Comparison of ENCODE assay signal across 13 mouse cellular contexts in the genomic region with DNA sequence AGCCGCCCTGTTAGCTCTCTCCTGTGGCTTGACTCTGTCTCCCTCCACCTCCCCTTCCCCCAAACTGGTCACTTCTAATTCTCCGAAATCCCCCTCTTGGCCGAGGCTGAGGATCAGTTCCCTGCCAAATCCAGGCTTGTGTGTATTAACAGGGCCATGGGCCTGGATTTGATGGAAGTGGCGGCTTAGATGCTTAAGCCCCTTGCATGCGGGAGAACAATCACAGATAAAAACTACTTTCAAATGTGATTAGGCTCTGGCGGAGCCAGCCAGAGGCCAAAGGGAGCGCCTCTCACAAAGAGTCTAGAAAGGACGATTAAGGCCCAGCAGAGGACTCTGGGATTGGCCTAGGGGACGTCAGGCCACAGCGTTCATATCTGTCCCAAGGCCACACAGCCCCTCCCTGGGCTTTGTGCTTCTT.
DNase-seq lines count a peak whose midpoint lies in the region; ATAC-seq and TF ChIP-seq lines count a peak whose summit lies in the region.
"Had no signal": no experiment of that assay in that cellular context is flagged by ENCODE, and none has a peak within 500 bp of the region (broad histone marks: within the 10 kb centered on the region; RNA-seq: fewer than 3 reads in every experiment).

No protein-coding gene starts in this region.

- H3K27me3 ChIP-seq in forebrain, postnatal 0 days (ENCODE audit: insufficient read depth, low read length), result no peaks in the 10 kb centered on the region
- no peaks in the 10 kb centered on the region for H3K27me3 ChIP-seq in kidney, embryonic 14.5 days (ENCODE audit: control insufficient read depth, insufficient read depth, low read length)

- no peaks in the 10 kb centered on the region for H3K36me3 ChIP-seq in forebrain, postnatal 0 days (ENCODE audit: insufficient read depth)
- H3K36me3 ChIP-seq in kidney, embryonic 14.5 days (ENCODE audit: control insufficient read depth, insufficient read depth, low read length), result no peaks in the 10 kb centered on the region

- H3K4me2 ChIP-seq in forebrain, postnatal 0 days (ENCODE audit: low read depth), result no peak overlapping the region
- no peak overlapping the region for H3K4me2 ChIP-seq in kidney, embryonic 14.5 days (replicated peaks; ENCODE audit: low read depth, low read length)

- H3K27ac ChIP-seq in forebrain, postnatal 0 days (ENCODE audit: low read depth, low read length), result no peak overlapping the region
- no peak overlapping the region for H3K27ac ChIP-seq in kidney, embryonic 14.5 days (ENCODE audit: low read depth, low read length)
- H3K27ac ChIP-seq: left cerebral cortex, adult 2 months had no signal

- H3K4me1 ChIP-seq in forebrain, postnatal 0 days (ENCODE audit: insufficient read depth), result 0 out of 2 replicates have a peak, but pooled peaks cover 4% of the 10 kb centered on the region
- H3K4me1 ChIP-seq in kidney, embryonic 14.5 days (ENCODE audit: control insufficient read depth, insufficient read depth, low read length), result no peaks in the 10 kb centered on the region

- no peak overlapping the region for H3K4me3 ChIP-seq in forebrain, postnatal 0 days (ENCODE audit: low read depth, low read length)
- H3K4me3 ChIP-seq in kidney, embryonic 14.5 days (ENCODE audit: low read length), result no peak overlapping the region
- H3K4me3 ChIP-seq: left cerebral cortex, adult 2 months had no signal

- peak; percentile 31 for DNase-seq in left cerebral cortex, postnatal 4 days
- no peak for DNase-seq in left cerebral cortex, adult 11 months (ENCODE audit: low spot score)
- DNase-seq in embryo, embryonic 10.5 days (ENCODE audit: low spot score), result peak; percentile 48
- peak; percentile 22 for DNase-seq in forebrain, postnatal 0 days
- DNase-seq in retina, adult 2 months (ENCODE audit: low read depth, low spot score), result peak; percentile 22
- no peak for DNase-seq in gastrocnemius, adult 18-20 months (ENCODE audit: low spot score)
- no peak for DNase-seq in ovary, postnatal 10 days (ENCODE audit: low spot score)
- DNase-seq: gastrocnemius, postnatal 36 days; heart, postnatal 36 days; kidney, postnatal 10 days had no signal

- H3K9me3 ChIP-seq in forebrain, postnatal 0 days (ENCODE audit: low read length), result no peaks in the 10 kb centered on the region
- no peaks in the 10 kb centered on the region for H3K9me3 ChIP-seq in kidney, embryonic 14.5 days (ENCODE audit: control insufficient read depth, low read length)

- ATAC-seq in forebrain, postnatal 0 days, result peak; percentile 32
- no peak for ATAC-seq in kidney, embryonic 14.5 days (ENCODE audit: low FRiP score, low TSS enrichment)
- ATAC-seq: CD4-positive, CD25-positive, alpha-beta regulatory T cell, adult 4 months had no signal

- intact Hi-C loops in left cerebral cortex, postnatal 4 days (cut with DNase I), result no loop called here

- TF ChIP-seq CTCF in forebrain, postnatal 0 days (IDR thresholded peaks at IDR 0.05; ENCODE audit: low read depth), result no peak

- 11% methylated on average over 10 of the region's 10 CpGs for WGBS in forebrain, postnatal 0 days
- 37% methylated on average over 10 of the region's 10 CpGs for WGBS in kidney, embryonic 14.5 days

- peak overlapping the region; percentile 1; the same call in 1 of the 2 replicates for H3K9ac ChIP-seq in forebrain, postnatal 0 days
- H3K9ac ChIP-seq in kidney, embryonic 14.5 days (ENCODE audit: low read depth, low read length), result no peak overlapping the region

Comparison
In these comparisons a context has a peak if more than half of its experiments do, and no peak if none do; other contexts are left out.
1. DNase-seq: peak in left cerebral cortex, postnatal 4 days (single experiment), embryo, embryonic 10.5 days (single experiment), forebrain, postnatal 0 days (single experiment) and retina, adult 2 months (single experiment); none in left cerebral cortex, adult 11 months (single experiment), gastrocnemius, adult 18-20 months (single experiment) and ovary, postnatal 10 days (single experiment).